Mouse (Mus musculus): Measurements from ENCODE around the gene Pigk. TPM values are rescaled to one million over a fixed set of nuclear protein-coding genes. Genes with fewer than 3 reads are reported as not detected.

Pigk gene
- polyA plus RNA-seq, 1 experiment from 2014 or later, result 49.1 TPM

- 84% methylated on average over 5 of the region's 5 CpGs for WGBS
These were observed 183.3 kb downstream of the Pigk start for GRCm38 (mm10) chr3:152897196-152897595.

GRCm38 (mm10) chr3:152898906-152899305, 185.0 kb downstream of the Pigk start:
- H3K27ac ChIP-seq (replicated peaks; ENCODE audit: low read depth, low read length), result no peak overlapping the region
- no peaks in the 10 kb centered on the region for H3K36me3 ChIP-seq (replicated peaks; ENCODE audit: control insufficient read depth, insufficient read depth, low read depth, low read length)
- H3K9me3 ChIP-seq (replicated peaks; ENCODE audit: control insufficient read depth, low read length), result no peaks in the 10 kb centered on the region
- WGBS, result 90% methylated on average over 9 of the region's 9 CpGs
- ATAC-seq (replicated peaks; ENCODE audit: insufficient number of reproducible peaks, low FRiP score, low TSS enrichment, low read depth) (no peak), DNase-seq (ENCODE audit: low spot score) (no peak)
- H3K27me3 ChIP-seq (ENCODE audit: control insufficient read depth, insufficient read depth, low read length), result no peaks in the 10 kb centered on the region
- no peak overlapping the region for H3K4me2 ChIP-seq (ENCODE audit: low read depth, low read length)
- H3K4me1 ChIP-seq (ENCODE audit: control insufficient read depth, insufficient read depth, low read length), result no peaks in the 10 kb centered on the region
- no peak overlapping the region for H3K4me3 ChIP-seq (ENCODE audit: low read depth, low read length)
- H3K9ac ChIP-seq (replicated peaks; ENCODE audit: low read length), result no peak overlapping the region

More at GRCm38 (mm10) chr3:152897196-152897595, 183.3 kb downstream of the Pigk start:
- Histone ChIP-seq H3K4me2 (ENCODE audit: low read depth, low read length) (no peak overlapping the region), H3K9me3 (replicated peaks; ENCODE audit: control insufficient read depth, low read length) (no peaks in the 10 kb centered on the region), H3K36me3 (replicated peaks; ENCODE audit: control insufficient read depth, insufficient read depth, low read depth, low read length) (no peaks in the 10 kb centered on the region), H3K4me1 (ENCODE audit: control insufficient read depth, insufficient read depth, low read length) (no peaks in the 10 kb centered on the region), H3K27ac (replicated peaks; ENCODE audit: low read depth, low read length) (no peak overlapping the region), H3K9ac (replicated peaks; ENCODE audit: low read length) (no peak overlapping the region), H3K4me3 (ENCODE audit: low read depth, low read length) (no peak overlapping the region), H3K27me3 (ENCODE audit: control insufficient read depth, insufficient read depth, low read length) (no peaks in the 10 kb centered on the region)
- no peak for ATAC-seq (replicated peaks; ENCODE audit: insufficient number of reproducible peaks, low FRiP score, low TSS enrichment, low read depth)
- DNase-seq (ENCODE audit: low spot score), result no peak

GRCm38 (mm10) chr3:152905026-152905425, 191.1 kb downstream of the Pigk start:
- H3K27me3 ChIP-seq (ENCODE audit: control insufficient read depth, insufficient read depth, low read length), result no peaks in the 10 kb centered on the region
- H3K4me1 ChIP-seq (ENCODE audit: control insufficient read depth, insufficient read depth, low read length), result no peaks in the 10 kb centered on the region
- H3K4me2 ChIP-seq (ENCODE audit: low read depth, low read length), result no peak overlapping the region
- no peak overlapping the region for H3K9ac ChIP-seq (replicated peaks; ENCODE audit: low read length)
- no peaks in the 10 kb centered on the region for H3K9me3 ChIP-seq (replicated peaks; ENCODE audit: control insufficient read depth, low read length)
- H3K4me3 ChIP-seq (ENCODE audit: low read depth, low read length), result no peak overlapping the region
- 95% methylated on average over 10 of the region's 10 CpGs for WGBS
- DNase-seq (ENCODE audit: low spot score) (no peak), ATAC-seq (replicated peaks; ENCODE audit: insufficient number of reproducible peaks, low FRiP score, low TSS enrichment, low read depth) (no peak)
- no peaks in the 10 kb centered on the region for H3K36me3 ChIP-seq (replicated peaks; ENCODE audit: control insufficient read depth, insufficient read depth, low read depth, low read length)
- no peak overlapping the region for H3K27ac ChIP-seq (replicated peaks; ENCODE audit: low read depth, low read length)

GRCm38 (mm10) chr3:152905800-152906199, 191.9 kb downstream of the Pigk start:
- H3K27ac ChIP-seq (replicated peaks; ENCODE audit: low read depth, low read length), result no peak overlapping the region
- no peaks in the 10 kb centered on the region for H3K4me1 ChIP-seq (ENCODE audit: control insufficient read depth, insufficient read depth, low read length)
- H3K4me3 ChIP-seq (ENCODE audit: low read depth, low read length), result no peak overlapping the region
- 80% methylated on average over 10 of the region's 10 CpGs for WGBS
- H3K36me3 ChIP-seq (replicated peaks; ENCODE audit: control insufficient read depth, insufficient read depth, low read depth, low read length), result no peaks in the 10 kb centered on the region
- no peak for DNase-seq (ENCODE audit: low spot score)
- H3K27me3 ChIP-seq (ENCODE audit: control insufficient read depth, insufficient read depth, low read length), result no peaks in the 10 kb centered on the region
- H3K9ac ChIP-seq (replicated peaks; ENCODE audit: low read length), result no peak overlapping the region
- no peak overlapping the region for H3K4me2 ChIP-seq (ENCODE audit: low read depth, low read length)
- H3K9me3 ChIP-seq (replicated peaks; ENCODE audit: control insufficient read depth, low read length), result no peaks in the 10 kb centered on the region
- no peak for ATAC-seq (replicated peaks; ENCODE audit: insufficient number of reproducible peaks, low FRiP score, low TSS enrichment, low read depth)

- Histone ChIP-seq H3K9ac (replicated peaks; ENCODE audit: low read length) (no peak overlapping the region), H3K4me3 (ENCODE audit: low read depth, low read length) (no peak overlapping the region), H3K4me1 (ENCODE audit: control insufficient read depth, insufficient read depth, low read length) (no peaks in the 10 kb centered on the region), H3K27me3 (ENCODE audit: control insufficient read depth, insufficient read depth, low read length) (no peaks in the 10 kb centered on the region), H3K27ac (replicated peaks; ENCODE audit: low read depth, low read length) (no peak overlapping the region), H3K4me2 (ENCODE audit: low read depth, low read length) (no peak overlapping the region), H3K36me3 (replicated peaks; ENCODE audit: control insufficient read depth, insufficient read depth, low read depth, low read length) (no peaks in the 10 kb centered on the region), H3K9me3 (replicated peaks; ENCODE audit: control insufficient read depth, low read length) (no peaks in the 10 kb centered on the region)
- DNase-seq (ENCODE audit: low spot score), result no peak
- no peak for ATAC-seq (replicated peaks; ENCODE audit: insufficient number of reproducible peaks, low FRiP score, low TSS enrichment, low read depth)
- WGBS, result 80% methylated on average over 5 of the region's 5 CpGs
These were observed 193.2 kb downstream of the Pigk start for GRCm38 (mm10) chr3:152907087-152907486.

- Histone ChIP-seq H3K27me3 (ENCODE audit: control insufficient read depth, insufficient read depth, low read length) (no peaks in the 10 kb centered on the region), H3K27ac (replicated peaks; ENCODE audit: low read depth, low read length) (no peak overlapping the region), H3K4me3 (ENCODE audit: low read depth, low read length) (no peak overlapping the region), H3K9ac (replicated peaks; ENCODE audit: low read length) (no peak overlapping the region), H3K36me3 (replicated peaks; ENCODE audit: control insufficient read depth, insufficient read depth, low read depth, low read length) (no peaks in the 10 kb centered on the region), H3K4me1 (ENCODE audit: control insufficient read depth, insufficient read depth, low read length) (no peaks in the 10 kb centered on the region), H3K4me2 (ENCODE audit: low read depth, low read length) (no peak overlapping the region), H3K9me3 (replicated peaks; ENCODE audit: control insufficient read depth, low read length) (no peaks in the 10 kb centered on the region)
- 76% methylated on average over 5 of the region's 5 CpGs for WGBS
- no peak for DNase-seq (ENCODE audit: low spot score)
- ATAC-seq (replicated peaks; ENCODE audit: insufficient number of reproducible peaks, low FRiP score, low TSS enrichment, low read depth), result no peak
These were observed 193.8 kb downstream of the Pigk start for GRCm38 (mm10) chr3:152907683-152908082.

- WGBS, result 83% methylated on average over 4 of the region's 4 CpGs
These were observed 197.7 kb downstream of the Pigk start for GRCm38 (mm10) chr3:152911578-152911977.

GRCm38 (mm10) chr3:152912216-152913101, 198.6 kb downstream of the Pigk start:
- no peak overlapping the region for H3K4me2 ChIP-seq (ENCODE audit: low read depth, low read length)
- H3K27ac ChIP-seq (replicated peaks; ENCODE audit: low read depth, low read length), result no peak overlapping the region
- DNase-seq (ENCODE audit: low spot score), result no peak
- H3K9me3 ChIP-seq (replicated peaks; ENCODE audit: control insufficient read depth, low read length), result no peaks in the 10 kb centered on the region
- H3K9ac ChIP-seq (replicated peaks; ENCODE audit: low read length), result no peak overlapping the region
- no peak for ATAC-seq (replicated peaks; ENCODE audit: insufficient number of reproducible peaks, low FRiP score, low TSS enrichment, low read depth)
- no peaks in the 10 kb centered on the region for H3K36me3 ChIP-seq (replicated peaks; ENCODE audit: control insufficient read depth, insufficient read depth, low read depth, low read length)
- H3K4me3 ChIP-seq (ENCODE audit: low read depth, low read length), result no peak overlapping the region
- no peaks in the 10 kb centered on the region for H3K27me3 ChIP-seq (ENCODE audit: control insufficient read depth, insufficient read depth, low read length)
- 87% methylated on average over 23 of the region's 23 CpGs for WGBS
- H3K4me1 ChIP-seq (ENCODE audit: control insufficient read depth, insufficient read depth, low read length), result no peaks in the 10 kb centered on the region

More at GRCm38 (mm10) chr3:152911578-152911977, 197.7 kb downstream of the Pigk start:
- ATAC-seq (replicated peaks; ENCODE audit: insufficient number of reproducible peaks, low FRiP score, low TSS enrichment, low read depth), result no peak
- Histone ChIP-seq H3K4me1 (ENCODE audit: control insufficient read depth, insufficient read depth, low read length) (no peaks in the 10 kb centered on the region), H3K4me2 (ENCODE audit: low read depth, low read length) (no peak overlapping the region), H3K9me3 (replicated peaks; ENCODE audit: control insufficient read depth, low read length) (no peaks in the 10 kb centered on the region), H3K27ac (replicated peaks; ENCODE audit: low read depth, low read length) (no peak overlapping the region), H3K27me3 (ENCODE audit: control insufficient read depth, insufficient read depth, low read length) (no peaks in the 10 kb centered on the region), H3K4me3 (ENCODE audit: low read depth, low read length) (no peak overlapping the region), H3K36me3 (replicated peaks; ENCODE audit: control insufficient read depth, insufficient read depth, low read depth, low read length) (no peaks in the 10 kb centered on the region), H3K9ac (replicated peaks; ENCODE audit: low read length) (no peak overlapping the region)
- no peak for DNase-seq (ENCODE audit: low spot score)
